Mouse (Mus musculus): ENCODE results near the gene Gm3336. TPM values are rescaled to one million over a fixed set of nuclear protein-coding genes. Genes with fewer than 3 reads are reported as not detected.
A peak's percentile ranks its signal among the peaks of the same experiment; 100 is the strongest.

The Gm3336 gene
- polyA plus RNA-seq, 1 experiment from 2014 or later = 2.8 TPM

- H3K36me3 ChIP-seq (ENCODE audit: control insufficient read depth, insufficient read depth) = peaks cover 8% of the 10 kb centered on the region; the same call in 1 of the 2 replicates
- TF ChIP-seq CTCF (IDR thresholded peaks at IDR 0.05; ENCODE audit: low read depth) = no peak
- no peaks in the 10 kb centered on the region for H3K9me3 ChIP-seq (ENCODE audit: control insufficient read depth)
- peaks cover 7% of the 10 kb centered on the region; the same call in 1 of the 2 replicates for H3K4me1 ChIP-seq (replicated peaks; ENCODE audit: control insufficient read depth, insufficient read depth, low read length)
- H3K4me3 ChIP-seq (ENCODE audit: low read depth, low read length) = no peak overlapping the region
- H3K9ac ChIP-seq (ENCODE audit: low read depth, low read length) = no peak overlapping the region
- no peaks in the 10 kb centered on the region for H3K27me3 ChIP-seq (replicated peaks; ENCODE audit: control insufficient read depth, insufficient read depth, low read length)
- 0 out of 2 replicates have a peak overlapping the region, but pooled peaks have one; percentile 31 for H3K27ac ChIP-seq (ENCODE audit: low read depth, low read length)
- ATAC-seq = no peak
- no peak overlapping the region for H3K4me2 ChIP-seq (replicated peaks; ENCODE audit: low read depth)
- 45% methylated on average over 3 of the region's 3 CpGs for WGBS
These were observed 36.9 kb upstream of the Gm3336 start for GRCm38 (mm10) chr8:70681410-70681809.

DNA sequence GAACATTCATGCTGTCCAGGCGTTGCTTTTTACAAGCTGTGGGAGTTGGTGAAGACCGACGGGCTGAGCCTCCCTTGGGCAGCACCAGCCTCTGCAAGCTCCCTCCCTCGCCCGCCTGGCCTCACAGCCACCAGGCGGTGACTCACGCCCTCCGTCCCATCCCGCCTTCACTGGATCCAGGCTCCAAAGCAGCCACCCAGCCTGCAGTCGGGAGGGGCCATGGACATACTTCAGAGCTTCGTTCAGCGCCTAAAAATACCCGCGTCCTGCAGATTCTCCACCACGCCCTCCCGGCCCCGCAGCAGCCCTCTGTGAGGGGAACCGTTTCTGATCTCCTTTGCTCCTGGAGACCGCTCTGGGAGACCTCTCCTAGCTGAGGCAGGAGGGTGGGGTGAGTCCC lies 36.1 kb upstream of the Gm3336 start:
- peak; percentile 64 for TF ChIP-seq CTCF (IDR thresholded peaks at IDR 0.05; ENCODE audit: low read depth)
- H3K36me3 ChIP-seq (ENCODE audit: control insufficient read depth, insufficient read depth) = peaks cover 8% of the 10 kb centered on the region; the same call in 1 of the 2 replicates
- H3K4me3 ChIP-seq (ENCODE audit: low read depth, low read length) = no peak overlapping the region
- H3K27me3 ChIP-seq (replicated peaks; ENCODE audit: control insufficient read depth, insufficient read depth, low read length) = no peaks in the 10 kb centered on the region
- H3K27ac ChIP-seq (ENCODE audit: low read depth, low read length) = peak overlapping the region; percentile 31
- H3K9ac ChIP-seq (ENCODE audit: low read depth, low read length) = peak overlapping the region; percentile 12; the same call in 1 of the 2 replicates
- 4% methylated on average over 19 of the region's 19 CpGs for WGBS
- H3K9me3 ChIP-seq (ENCODE audit: control insufficient read depth) = no peaks in the 10 kb centered on the region
- peak overlapping the region; percentile 47 for H3K4me2 ChIP-seq (replicated peaks; ENCODE audit: low read depth)
- ATAC-seq = peak; percentile 43
- peaks cover 7% of the 10 kb centered on the region; the same call in 1 of the 2 replicates for H3K4me1 ChIP-seq (replicated peaks; ENCODE audit: control insufficient read depth, insufficient read depth, low read length)

DNA sequence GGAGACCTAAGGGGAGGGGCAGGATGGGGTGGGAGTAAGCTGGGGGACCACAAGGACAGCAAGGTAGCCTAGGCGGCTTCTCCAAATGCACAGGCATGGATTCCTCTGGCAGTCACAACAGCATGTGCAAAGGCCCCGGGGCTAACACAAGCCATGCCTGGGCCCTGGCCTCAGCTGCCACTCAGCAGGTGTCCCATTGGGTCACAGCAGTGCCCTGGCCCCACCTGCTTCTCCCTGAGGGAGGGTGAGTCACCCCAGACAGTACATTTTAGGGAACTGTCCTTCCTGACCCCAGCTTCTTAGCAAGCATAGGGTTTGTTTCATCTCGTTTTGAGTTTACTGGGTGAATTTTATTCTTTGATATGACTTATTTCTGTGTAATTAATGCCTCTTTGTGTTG lies 35.7 kb upstream of the Gm3336 start:
- 0 out of 2 replicates have a peak overlapping the region, but pooled peaks have one; percentile 31 for H3K27ac ChIP-seq (ENCODE audit: low read depth, low read length)
- no peak overlapping the region for H3K4me3 ChIP-seq (ENCODE audit: low read depth, low read length)
- H3K27me3 ChIP-seq (replicated peaks; ENCODE audit: control insufficient read depth, insufficient read depth, low read length) = no peaks in the 10 kb centered on the region
- peak overlapping the region; percentile 47 for H3K4me2 ChIP-seq (replicated peaks; ENCODE audit: low read depth)
- H3K9me3 ChIP-seq (ENCODE audit: control insufficient read depth) = no peaks in the 10 kb centered on the region
- H3K4me1 ChIP-seq (replicated peaks; ENCODE audit: control insufficient read depth, insufficient read depth, low read length) = peaks cover 7% of the 10 kb centered on the region; the same call in 1 of the 2 replicates
- H3K9ac ChIP-seq (ENCODE audit: low read depth, low read length) = 0 out of 2 replicates have a peak overlapping the region, but pooled peaks have one; percentile 12
- H3K36me3 ChIP-seq (ENCODE audit: control insufficient read depth, insufficient read depth) = peaks cover 8% of the 10 kb centered on the region; the same call in 1 of the 2 replicates
- no peak for TF ChIP-seq CTCF (IDR thresholded peaks at IDR 0.05; ENCODE audit: low read depth)
- no peak for ATAC-seq
- whole genome bisulfite sequencing = 73% methylated on average over 3 of the region's 3 CpGs

- H3K27ac ChIP-seq (ENCODE audit: low read depth, low read length) = no peak overlapping the region
- no peak overlapping the region for H3K4me2 ChIP-seq (replicated peaks; ENCODE audit: low read depth)
- TF ChIP-seq CTCF (IDR thresholded peaks at IDR 0.05; ENCODE audit: low read depth) = no peak
- H3K4me3 ChIP-seq (ENCODE audit: low read depth, low read length) = no peak overlapping the region
- 55% methylated on average over 7 of the region's 7 CpGs for WGBS
- no peaks in the 10 kb centered on the region for H3K9me3 ChIP-seq (ENCODE audit: control insufficient read depth)
- H3K4me1 ChIP-seq (replicated peaks; ENCODE audit: control insufficient read depth, insufficient read depth, low read length) = peaks cover 7% of the 10 kb centered on the region; the same call in 1 of the 2 replicates
- H3K36me3 ChIP-seq (ENCODE audit: control insufficient read depth, insufficient read depth) = no peaks in the 10 kb centered on the region
- H3K9ac ChIP-seq (ENCODE audit: low read depth, low read length) = no peak overlapping the region
- ATAC-seq = no peak
- H3K27me3 ChIP-seq (replicated peaks; ENCODE audit: control insufficient read depth, insufficient read depth, low read length) = no peaks in the 10 kb centered on the region
These were observed 34.1 kb upstream of the Gm3336 start for GRCm38 (mm10) chr8:70684291-70684690.

GRCm38 (mm10) chr8:70687576-70687975 lies 30.8 kb upstream of the Gm3336 start:
- H3K9me3 ChIP-seq (ENCODE audit: control insufficient read depth) = no peaks in the 10 kb centered on the region
- no peak overlapping the region for H3K9ac ChIP-seq (ENCODE audit: low read depth, low read length)
- H3K4me3 ChIP-seq (ENCODE audit: low read depth, low read length) = no peak overlapping the region
- H3K27me3 ChIP-seq (replicated peaks; ENCODE audit: control insufficient read depth, insufficient read depth, low read length) = no peaks in the 10 kb centered on the region
- TF ChIP-seq CTCF (IDR thresholded peaks at IDR 0.05; ENCODE audit: low read depth) = no peak
- no peak overlapping the region for H3K4me2 ChIP-seq (replicated peaks; ENCODE audit: low read depth)
- H3K36me3 ChIP-seq (ENCODE audit: control insufficient read depth, insufficient read depth) = no peaks in the 10 kb centered on the region
- 61% methylated on average over 8 of the region's 8 CpGs for WGBS
- peaks cover 3% of the 10 kb centered on the region; the same call in 1 of the 2 replicates for H3K4me1 ChIP-seq (replicated peaks; ENCODE audit: control insufficient read depth, insufficient read depth, low read length)
- no peak overlapping the region for H3K27ac ChIP-seq (ENCODE audit: low read depth, low read length)
- ATAC-seq = no peak

GRCm38 (mm10) chr8:70688136-70688535 lies 30.2 kb upstream of the Gm3336 start:
- H3K4me3 ChIP-seq (ENCODE audit: low read depth, low read length) = no peak overlapping the region
- 0 out of 2 replicates have a peak, but pooled peaks cover 2% of the 10 kb centered on the region for H3K4me1 ChIP-seq (replicated peaks; ENCODE audit: control insufficient read depth, insufficient read depth, low read length)
- H3K27ac ChIP-seq (ENCODE audit: low read depth, low read length) = no peak overlapping the region
- WGBS = 94% methylated on average over 3 of the region's 3 CpGs
- H3K4me2 ChIP-seq (replicated peaks; ENCODE audit: low read depth) = no peak overlapping the region
- H3K27me3 ChIP-seq (replicated peaks; ENCODE audit: control insufficient read depth, insufficient read depth, low read length) = no peaks in the 10 kb centered on the region
- no peaks in the 10 kb centered on the region for H3K9me3 ChIP-seq (ENCODE audit: control insufficient read depth)
- no peak overlapping the region for H3K9ac ChIP-seq (ENCODE audit: low read depth, low read length)
- ATAC-seq = no peak
- no peak for TF ChIP-seq CTCF (IDR thresholded peaks at IDR 0.05; ENCODE audit: low read depth)
- H3K36me3 ChIP-seq (ENCODE audit: control insufficient read depth, insufficient read depth) = no peaks in the 10 kb centered on the region
